Mouse (Mus musculus) CD4-positive, CD25-positive, alpha-beta regulatory T cell, adult 4 months (primary cell): ENCODE data around the gene Rnf146. TPM values are rescaled to one million over a fixed set of nuclear protein-coding genes. Genes with fewer than 3 reads are reported as not detected.

ENCODE experiments used
- polyA plus RNA-seq, 2 experiments: library from polyadenylated mRNA; unstranded; fragments of 100-300 nt; shearing (Covaris generic); gene quantifications; one replicate each; pipeline ENCODE4 v1.2.1; 2017

Rnf146 gene
- polyA plus RNA-seq, 2 experiments from 2014 or later: 68.6 to 76.4 TPM

Other genes starting within 250 kb of the Rnf146 start
- gene Soga3, start 218.6 kb downstream of the Rnf146 start, polyA plus RNA-seq: not detected
- not detected for gene Gm49353, start 163.5 kb downstream of the Rnf146 start, polyA plus RNA-seq
- not detected for gene 9330159F19Rik, start 150.8 kb downstream of the Rnf146 start, polyA plus RNA-seq
- gene Echdc1, start 49.3 kb downstream of the Rnf146 start, polyA plus RNA-seq: 10 to 100 TPM; 13.4 to 24.7 TPM
- gene Rspo3, start 173.4 kb upstream of the Rnf146 start, polyA plus RNA-seq: not detected